Mouse (Mus musculus): ENCODE measurements at regions not wholly inside any gene's neighbourhood (a gene's known extent, or its start where the extent isn't known, plus 50 kb on each side); places are given as distances from the start of the nearest gene placed in this dataset.

DNA sequence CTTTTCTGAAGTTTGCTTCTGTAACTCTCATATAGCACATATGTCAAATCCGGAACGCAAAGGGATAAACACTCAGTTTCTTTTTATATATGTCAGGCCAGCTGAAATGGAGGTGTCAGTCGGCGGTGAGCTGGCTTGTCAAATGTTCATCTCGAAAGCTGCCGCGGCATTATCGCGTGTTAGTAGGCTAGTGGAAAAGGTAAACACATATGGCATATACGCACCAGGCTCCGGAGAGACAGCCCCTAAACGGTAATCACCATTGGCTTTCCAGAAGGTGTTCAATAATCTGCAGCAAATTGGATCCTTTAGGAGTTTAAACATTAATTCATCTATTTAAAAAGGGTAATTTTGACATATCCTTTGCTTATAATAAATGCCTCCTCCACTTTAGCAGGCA, 421.8 kb upstream of the Zeb2 start:
- WGBS = 42% methylated on average over 12 of the region's 12 CpGs
- peak overlapping the region; percentile 12 for H3K4me3 ChIP-seq
- H3K4me2 ChIP-seq (replicated peaks) = peak overlapping the region; percentile 49
- no peak for ATAC-seq (ENCODE audit: low FRiP score, low read depth)
- H3K9ac ChIP-seq = no peak overlapping the region
- peaks cover 7% of the 10 kb centered on the region; the same call in 1 of the 2 replicates for H3K4me1 ChIP-seq
- H3K27me3 ChIP-seq = no peaks in the 10 kb centered on the region
- no peaks in the 10 kb centered on the region for H3K36me3 ChIP-seq
- no peaks in the 10 kb centered on the region for H3K9me3 ChIP-seq
- no peak overlapping the region for H3K27ac ChIP-seq

DNA sequence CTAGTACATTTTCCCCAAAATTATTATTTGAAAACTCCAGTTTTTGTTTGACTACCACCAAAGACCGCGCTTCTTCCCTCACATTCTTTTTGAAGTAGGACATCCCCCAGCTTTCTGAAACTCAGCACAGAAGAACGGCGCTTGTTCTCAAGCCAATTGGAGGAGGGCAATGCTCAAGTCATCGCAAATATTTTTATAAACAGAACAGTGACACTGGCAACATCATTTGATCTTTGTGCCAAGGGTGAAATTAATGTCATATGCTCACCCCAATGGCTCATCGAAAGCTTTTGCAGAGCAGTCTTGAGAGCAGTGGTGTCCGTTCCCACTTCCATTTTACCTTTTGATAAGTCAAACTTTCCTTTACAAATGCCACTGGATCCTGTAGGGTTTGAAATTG, 420.5 kb upstream of the Zeb2 start:
- no peaks in the 10 kb centered on the region for H3K36me3 ChIP-seq
- WGBS = 82% methylated on average over 7 of the region's 7 CpGs
- H3K4me2 ChIP-seq (replicated peaks) = no peak overlapping the region
- no peaks in the 10 kb centered on the region for H3K9me3 ChIP-seq
- H3K9ac ChIP-seq = no peak overlapping the region
- ATAC-seq (ENCODE audit: low FRiP score, low read depth) = no peak
- H3K4me1 ChIP-seq = peaks cover 7% of the 10 kb centered on the region; the same call in 1 of the 2 replicates
- H3K27ac ChIP-seq = no peak overlapping the region
- no peak overlapping the region for H3K4me3 ChIP-seq
- H3K27me3 ChIP-seq = no peaks in the 10 kb centered on the region

DNA sequence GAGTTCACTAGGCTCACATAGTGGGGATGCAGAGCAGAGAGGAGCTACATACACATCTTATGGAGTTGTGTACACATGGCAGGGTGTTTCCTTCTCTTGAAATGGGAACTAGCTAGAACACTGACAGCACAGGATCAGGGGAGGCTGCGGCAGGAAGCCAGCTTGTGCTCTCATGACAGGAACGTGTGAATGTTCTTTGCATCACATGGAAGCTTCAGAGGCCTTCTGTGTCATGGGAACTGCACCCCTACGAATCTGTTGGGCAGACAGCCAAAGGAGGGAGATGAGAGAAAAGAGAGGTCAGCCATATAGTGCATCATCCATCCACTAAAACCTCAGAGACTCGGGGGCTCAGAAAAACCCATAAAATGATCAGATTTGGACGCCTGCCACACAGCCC, 417.6 kb upstream of the Zeb2 start:
- Histone ChIP-seq H3K9ac (no peak overlapping the region), H3K4me3 (no peak overlapping the region), H3K4me2 (replicated peaks) (no peak overlapping the region), H3K4me1 (peaks cover 7% of the 10 kb centered on the region; the same call in 1 of the 2 replicates), H3K36me3 (no peaks in the 10 kb centered on the region), H3K9me3 (no peaks in the 10 kb centered on the region), H3K27ac (no peak overlapping the region), H3K27me3 (no peaks in the 10 kb centered on the region)
- WGBS = 55% methylated on average over 5 of the region's 5 CpGs
- ATAC-seq (ENCODE audit: low FRiP score, low read depth) = no peak

- Histone ChIP-seq H3K4me2 (replicated peaks) (no peak overlapping the region), H3K9ac (no peak overlapping the region), H3K4me3 (no peak overlapping the region), H3K4me1 (no peaks in the 10 kb centered on the region), H3K27me3 (no peaks in the 10 kb centered on the region), H3K27ac (no peak overlapping the region), H3K9me3 (no peaks in the 10 kb centered on the region), H3K36me3 (no peaks in the 10 kb centered on the region)
- ATAC-seq (ENCODE audit: low FRiP score, low read depth) = no peak
- WGBS = 66% methylated on average over 5 of the region's 5 CpGs
Measured at GRCm38 (mm10) chr2:45522310-45522709, 405.1 kb upstream of the Zeb2 start.

- no peaks in the 10 kb centered on the region for H3K4me1 ChIP-seq
- WGBS = 33% methylated on average over 4 of the region's 4 CpGs
- H3K9ac ChIP-seq = no peak overlapping the region
- H3K4me2 ChIP-seq (replicated peaks) = no peak overlapping the region
- no peak overlapping the region for H3K27ac ChIP-seq
- H3K9me3 ChIP-seq = no peaks in the 10 kb centered on the region
- no peaks in the 10 kb centered on the region for H3K36me3 ChIP-seq
- no peak overlapping the region for H3K4me3 ChIP-seq
- no peaks in the 10 kb centered on the region for H3K27me3 ChIP-seq
- ATAC-seq (ENCODE audit: low FRiP score, low read depth) = no peak
Measured at GRCm38 (mm10) chr2:45519550-45520152, 402.5 kb upstream of the Zeb2 start.

DNA sequence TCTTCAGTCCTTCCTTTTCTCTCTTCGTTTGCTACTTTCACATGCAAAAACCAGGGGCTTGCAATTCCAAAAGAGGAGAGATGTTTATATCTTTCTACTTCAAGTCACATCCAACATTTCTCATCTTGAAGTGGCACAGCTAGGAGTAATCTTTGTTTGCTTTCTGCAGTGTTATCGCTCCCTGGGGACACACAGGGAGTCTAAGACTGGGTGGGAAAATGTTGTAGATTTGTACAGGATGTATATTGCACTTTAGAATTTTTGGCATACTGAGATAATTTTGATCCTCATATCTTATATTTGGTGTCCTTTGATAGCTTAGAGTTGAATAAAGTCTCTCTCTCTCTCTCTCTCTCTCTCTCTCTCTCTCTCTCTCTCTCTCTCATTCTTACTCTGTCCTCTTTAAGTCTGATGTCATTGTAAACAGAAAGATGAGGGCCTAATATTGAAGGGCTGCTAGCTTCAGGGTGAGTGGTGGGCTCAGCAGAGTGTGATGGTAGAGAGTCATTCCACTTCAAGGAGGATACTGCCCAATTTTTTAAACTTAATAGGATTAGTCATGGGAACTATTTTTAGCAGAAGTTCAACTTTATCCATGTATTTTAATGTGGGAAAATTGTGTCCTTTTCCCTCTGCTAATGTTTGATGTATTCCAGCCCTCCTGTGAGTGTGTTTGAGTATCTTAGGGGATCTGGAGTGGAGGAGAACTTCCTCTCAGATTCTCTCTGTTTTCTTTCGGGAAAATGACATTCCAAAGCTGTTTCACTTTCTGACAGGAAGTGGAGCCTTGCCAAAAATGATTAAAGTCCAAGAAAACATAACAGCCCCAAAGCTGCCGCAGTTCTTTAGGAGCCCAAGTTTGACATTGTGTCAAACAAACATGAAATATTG, 397.3 kb upstream of the Zeb2 start:
- 46% methylated on average over 4 of the region's 4 CpGs for WGBS
- H3K4me2 ChIP-seq (replicated peaks) = no peak overlapping the region
- H3K27me3 ChIP-seq = no peaks in the 10 kb centered on the region
- H3K36me3 ChIP-seq = no peaks in the 10 kb centered on the region
- H3K9ac ChIP-seq = no peak overlapping the region
- H3K4me1 ChIP-seq = no peaks in the 10 kb centered on the region
- H3K9me3 ChIP-seq = no peaks in the 10 kb centered on the region
- H3K4me3 ChIP-seq = no peak overlapping the region
- H3K27ac ChIP-seq = no peak overlapping the region
- ATAC-seq (ENCODE audit: low FRiP score, low read depth) = no peak

DNA sequence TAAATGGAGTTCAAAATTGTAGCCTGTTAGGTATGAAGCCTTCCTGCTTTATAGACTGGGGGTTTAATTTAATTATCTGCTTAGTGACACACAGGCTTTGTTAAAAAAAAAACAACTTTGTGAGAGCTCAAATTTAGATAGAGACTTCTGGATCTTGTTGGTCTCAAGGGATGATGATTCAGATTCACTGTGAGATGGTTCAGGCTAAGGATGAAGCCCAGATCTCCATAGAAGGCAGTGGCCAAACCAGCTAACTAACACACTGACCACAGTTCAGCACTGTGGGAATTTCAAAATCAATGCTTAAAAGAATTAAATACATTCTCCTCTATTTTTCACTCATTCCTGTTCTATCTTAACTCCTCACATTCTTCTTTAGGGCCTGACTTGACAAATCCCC, 395.7 kb upstream of the Zeb2 start:
- no peak for ATAC-seq (ENCODE audit: low FRiP score, low read depth)
- no peak overlapping the region for H3K9ac ChIP-seq
- H3K4me2 ChIP-seq (replicated peaks) = no peak overlapping the region
- H3K27me3 ChIP-seq = no peaks in the 10 kb centered on the region
- H3K27ac ChIP-seq = no peak overlapping the region
- H3K4me1 ChIP-seq = no peaks in the 10 kb centered on the region
- H3K9me3 ChIP-seq = no peaks in the 10 kb centered on the region
- no peaks in the 10 kb centered on the region for H3K36me3 ChIP-seq
- H3K4me3 ChIP-seq = no peak overlapping the region

- no peak overlapping the region for H3K9ac ChIP-seq
- H3K9me3 ChIP-seq = no peaks in the 10 kb centered on the region
- no peak overlapping the region for H3K4me2 ChIP-seq (replicated peaks)
- H3K36me3 ChIP-seq = no peaks in the 10 kb centered on the region
- H3K27ac ChIP-seq = no peak overlapping the region
- no peaks in the 10 kb centered on the region for H3K27me3 ChIP-seq
- ATAC-seq (ENCODE audit: low FRiP score, low read depth) = no peak
- H3K4me1 ChIP-seq = no peaks in the 10 kb centered on the region
- H3K4me3 ChIP-seq = no peak overlapping the region
- WGBS = 61% methylated on average over 3 of the region's 3 CpGs
Measured at GRCm38 (mm10) chr2:45511791-45512190, 394.6 kb upstream of the Zeb2 start.

GRCm38 (mm10) chr2:45504468-45504867, 387.3 kb upstream of the Zeb2 start:
- H3K4me1 ChIP-seq = no peaks in the 10 kb centered on the region
- H3K27me3 ChIP-seq = no peaks in the 10 kb centered on the region
- H3K4me3 ChIP-seq = no peak overlapping the region
- no peaks in the 10 kb centered on the region for H3K36me3 ChIP-seq
- H3K9ac ChIP-seq = no peak overlapping the region
- 80% methylated on average over 4 of the region's 4 CpGs for WGBS
- H3K27ac ChIP-seq = no peak overlapping the region
- no peak overlapping the region for H3K4me2 ChIP-seq (replicated peaks)
- ATAC-seq (ENCODE audit: low FRiP score, low read depth) = no peak
- H3K9me3 ChIP-seq = no peaks in the 10 kb centered on the region

DNA sequence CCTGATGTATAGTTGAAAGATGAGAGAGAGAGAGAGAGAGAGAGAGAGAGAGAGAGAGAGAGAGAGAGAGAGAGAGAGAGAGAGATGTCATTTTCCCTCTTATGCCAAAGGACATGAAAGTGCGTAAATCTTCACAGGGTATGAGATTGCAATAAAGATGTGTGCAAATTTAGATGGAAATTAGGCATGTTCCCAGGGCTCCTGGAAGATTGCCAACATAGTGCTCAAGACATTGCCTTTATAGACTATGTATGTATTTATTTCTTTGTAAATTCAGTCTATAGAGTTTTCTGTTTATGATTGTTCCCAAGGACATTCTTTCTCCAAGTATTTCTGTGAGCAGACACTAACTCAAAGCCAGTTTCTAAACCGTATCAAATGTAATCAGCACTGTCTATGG, 376.5 kb upstream of the Zeb2 start:
- no peaks in the 10 kb centered on the region for H3K4me1 ChIP-seq
- H3K27me3 ChIP-seq = no peaks in the 10 kb centered on the region
- WGBS = 92% methylated on average over 2 of the region's 2 CpGs
- no peak overlapping the region for H3K4me2 ChIP-seq (replicated peaks)
- no peak overlapping the region for H3K27ac ChIP-seq
- no peaks in the 10 kb centered on the region for H3K36me3 ChIP-seq
- ATAC-seq (ENCODE audit: low FRiP score, low read depth) = no peak
- H3K9ac ChIP-seq = no peak overlapping the region
- H3K4me3 ChIP-seq = no peak overlapping the region
- no peaks in the 10 kb centered on the region for H3K9me3 ChIP-seq

DNA sequence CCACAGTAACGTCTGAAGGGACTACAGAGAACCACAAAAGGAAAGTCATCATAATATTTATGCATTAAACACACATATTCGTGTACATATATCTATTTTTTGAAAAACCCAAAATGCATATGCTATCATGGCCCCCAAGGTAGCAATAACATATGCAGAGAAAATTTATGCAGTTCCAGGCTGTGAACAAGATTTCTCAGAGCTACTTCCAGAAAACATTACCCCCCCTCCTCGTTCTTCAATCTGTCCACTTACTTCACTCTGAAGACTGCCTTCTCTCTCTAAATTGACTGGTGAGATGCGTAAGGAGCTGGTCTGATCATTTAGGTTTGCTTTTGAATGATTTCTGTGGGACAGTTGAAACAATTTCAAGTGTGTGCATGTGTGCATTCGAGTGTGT, 369.3 kb upstream of the Zeb2 start:
- H3K9me3 ChIP-seq = no peaks in the 10 kb centered on the region
- H3K4me2 ChIP-seq (replicated peaks) = no peak overlapping the region
- H3K36me3 ChIP-seq = no peaks in the 10 kb centered on the region
- ATAC-seq (ENCODE audit: low FRiP score, low read depth) = no peak
- H3K4me3 ChIP-seq = no peak overlapping the region
- WGBS = 82% methylated on average over 5 of the region's 5 CpGs
- H3K9ac ChIP-seq = no peak overlapping the region
- no peak overlapping the region for H3K27ac ChIP-seq
- H3K27me3 ChIP-seq = no peaks in the 10 kb centered on the region
- no peaks in the 10 kb centered on the region for H3K4me1 ChIP-seq

- Histone ChIP-seq H3K9me3 (no peaks in the 10 kb centered on the region), H3K4me3 (no peak overlapping the region), H3K27ac (no peak overlapping the region), H3K4me1 (no peaks in the 10 kb centered on the region), H3K36me3 (no peaks in the 10 kb centered on the region), H3K9ac (no peak overlapping the region), H3K27me3 (no peaks in the 10 kb centered on the region), H3K4me2 (replicated peaks) (no peak overlapping the region)
- ATAC-seq (ENCODE audit: low FRiP score, low read depth) = peak; percentile 32; the same call in 1 of the 2 replicates
- 66% methylated on average over 10 of the region's 10 CpGs for WGBS
Measured at GRCm38 (mm10) chr2:45485477-45485876, 368.3 kb upstream of the Zeb2 start.

DNA sequence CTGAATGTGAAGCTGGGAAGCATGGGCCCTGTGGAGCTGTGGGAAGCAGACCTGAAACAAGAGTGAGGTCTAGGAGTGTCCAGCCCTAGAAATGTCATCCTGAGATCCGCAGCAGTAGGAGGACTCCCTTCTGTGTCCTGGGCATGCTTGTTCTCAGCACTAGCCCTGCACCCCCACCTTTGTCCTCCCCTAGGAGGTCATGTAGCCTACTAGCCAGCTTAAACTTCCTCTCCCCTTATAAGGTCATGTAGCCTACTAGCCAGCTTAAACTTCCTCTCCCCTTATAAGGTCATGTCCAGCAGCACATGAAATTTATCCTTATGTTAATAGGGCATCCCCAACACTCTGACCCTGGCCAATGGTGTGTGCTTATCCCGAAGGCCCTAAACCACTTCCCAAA, 363.5 kb upstream of the Zeb2 start:
- H3K4me1 ChIP-seq = no peaks in the 10 kb centered on the region
- no peaks in the 10 kb centered on the region for H3K36me3 ChIP-seq
- no peak for ATAC-seq (ENCODE audit: low FRiP score, low read depth)
- no peak overlapping the region for H3K4me3 ChIP-seq
- H3K9ac ChIP-seq = no peak overlapping the region
- H3K4me2 ChIP-seq (replicated peaks) = no peak overlapping the region
- WGBS = 76% methylated on average over 2 of the region's 2 CpGs
- H3K27ac ChIP-seq = no peak overlapping the region
- H3K9me3 ChIP-seq = no peaks in the 10 kb centered on the region
- H3K27me3 ChIP-seq = no peaks in the 10 kb centered on the region
